Mouse (Mus musculus): Measurements from ENCODE around the gene Neurl1a.

DNA sequence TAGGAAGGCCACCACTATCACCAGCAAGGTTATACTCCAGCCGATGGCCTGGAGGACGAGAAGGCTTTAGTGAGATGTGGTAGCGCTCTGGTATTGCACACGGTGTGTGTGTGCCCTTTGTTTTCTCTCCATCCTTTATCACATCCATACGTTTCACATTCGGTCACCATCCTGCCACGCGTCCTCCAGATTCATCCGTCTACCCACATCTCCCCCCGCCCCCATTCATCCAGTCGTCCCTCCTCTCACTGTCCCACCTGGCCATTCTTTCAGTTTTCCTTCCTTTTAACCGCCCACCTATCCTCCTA, 26.6 kb upstream of the Neurl1a start:
- TF ChIP-seq POLR2A (IDR thresholded peaks at IDR 0.05; ENCODE audit: low read depth, low read length): no peak
- no peak for TF ChIP-seq CTCF (conservative IDR thresholded peaks at IDR 0.05; ENCODE audit: insufficient read depth, insufficient read length, low read depth, low read length)
